In genomic region chr12:24822831-24823230, GRCm38 (mm10) we compare ENCODE assay signal across 27 mouse cellular contexts. TPM values are rescaled to one million over a fixed set of nuclear protein-coding genes. Genes with fewer than 3 reads are reported as not detected.
DNase-seq lines count a peak whose midpoint lies in the region; ATAC-seq and TF ChIP-seq lines count a peak whose summit lies in the region.
"Had no signal": no experiment of that assay in that cellular context is flagged by ENCODE, and none has a peak within 500 bp of the region (broad histone marks: within the 10 kb centered on the region; RNA-seq: fewer than 3 reads in every experiment).

No protein-coding gene starts in this region.

- ATAC-seq in heart, embryonic 12.5 days (ENCODE audit: insufficient number of reproducible peaks, low FRiP score) = 0 out of 2 replicates have a peak, but pooled peaks have one; percentile 39
- 0 out of 2 replicates have a peak, but pooled peaks have one; percentile 11 for ATAC-seq in megakaryocyte progenitor cell, adult 5-6 weeks (replicated peaks; ENCODE audit: poor library complexity)
- 0 out of 2 replicates have a peak, but pooled peaks have one; percentile 25 for ATAC-seq in stomach, embryonic 16.5 days (ENCODE audit: insufficient read depth, low FRiP score)
- ATAC-seq: forebrain, embryonic 13.5 days; hindbrain, postnatal 0 days had no signal

- TF ChIP-seq POLR2A in kidney, adult 2 months (IDR thresholded peaks at IDR 0.05; ENCODE audit: low read depth, low read length) = no peak
- TF ChIP-seq POLR2A in cerebellum, adult 2 months (IDR thresholded peaks at IDR 0.05; ENCODE audit: borderline replicate concordance, insufficient read depth, low read length) = no peak

- H3K27me3 ChIP-seq in heart, embryonic 12.5 days (replicated peaks) = no peaks in the 10 kb centered on the region
- no peaks in the 10 kb centered on the region for H3K27me3 ChIP-seq in stomach, embryonic 16.5 days (ENCODE audit: control insufficient read depth, insufficient read depth, low read length)
- no peaks in the 10 kb centered on the region for H3K27me3 ChIP-seq in kidney, adult 2 months (replicated peaks; ENCODE audit: control insufficient read depth, insufficient read depth, low read length)
- no peaks in the 10 kb centered on the region for H3K27me3 ChIP-seq in cerebellum, adult 2 months (ENCODE audit: control insufficient read depth, insufficient read depth, low read length)
- H3K27me3 ChIP-seq: embryonic facial prominence, embryonic 13.5 days; forebrain, embryonic 13.5 days; limb, embryonic 12.5 days; midbrain, embryonic 12.5 days; neural tube, embryonic 13.5 days had no signal

- no peak overlapping the region for H3K9ac ChIP-seq in heart, embryonic 12.5 days
- H3K9ac ChIP-seq in stomach, embryonic 16.5 days (ENCODE audit: low read length) = no peak overlapping the region
- H3K9ac ChIP-seq: embryonic facial prominence, embryonic 13.5 days; forebrain, embryonic 13.5 days; limb, embryonic 12.5 days; liver, embryonic 13.5 days; lung, embryonic 14.5 days; midbrain, embryonic 12.5 days; neural tube, embryonic 13.5 days had no signal

- H3K36me3 ChIP-seq in heart, embryonic 12.5 days = no peaks in the 10 kb centered on the region; the same call in 1 of the 2 replicates
- H3K36me3 ChIP-seq in stomach, embryonic 16.5 days (ENCODE audit: control insufficient read depth, insufficient read depth, low read length) = no peaks in the 10 kb centered on the region
- H3K36me3 ChIP-seq in kidney, adult 2 months (ENCODE audit: control insufficient read depth, insufficient read depth, low read length) = no peaks in the 10 kb centered on the region
- H3K36me3 ChIP-seq: embryonic facial prominence, embryonic 13.5 days; hindbrain, embryonic 10.5 days; liver, embryonic 13.5 days; neural tube, embryonic 13.5 days had no signal

- H3K9me3 ChIP-seq in heart, embryonic 12.5 days (replicated peaks) = no peaks in the 10 kb centered on the region
- no peaks in the 10 kb centered on the region for H3K9me3 ChIP-seq in stomach, embryonic 16.5 days (replicated peaks; ENCODE audit: control insufficient read depth, low read length)
- H3K9me3 ChIP-seq: embryonic facial prominence, embryonic 13.5 days; forebrain, embryonic 13.5 days; hindbrain, embryonic 10.5 days; limb, embryonic 12.5 days; liver, embryonic 13.5 days; midbrain, embryonic 12.5 days; neural tube, embryonic 13.5 days had no signal

- DNase-seq in heart, postnatal 25 days (ENCODE audit: low spot score) = no peak
- DNase-seq in urinary bladder, postnatal 14 days (ENCODE audit: low spot score) = peak; percentile 43
- DNase-seq in urinary bladder, postnatal 4 days (ENCODE audit: low spot score in 2 of 2) = no peak
- no peak for DNase-seq in kidney, adult 2 months
- DNase-seq in cerebellum, adult 2 months = no peak
- DNase-seq: adrenal gland, adult 2 months; cerebellum, adult 11-12 months; cerebellum, postnatal 25 days; embryo, embryonic 11 days; gastrocnemius, adult 2 months; kidney, adult 18-20 months; liver, embryonic 13.5 days; lung, embryonic 14.5 days; right cerebral cortex, adult 18-20 months; right cerebral cortex, postnatal 4 days had no signal

- H3K4me2 ChIP-seq in heart, embryonic 12.5 days = no peak overlapping the region
- H3K4me2 ChIP-seq in stomach, embryonic 16.5 days (ENCODE audit: low read depth, low read length) = no peak overlapping the region
- H3K4me2 ChIP-seq: embryonic facial prominence, embryonic 13.5 days; forebrain, embryonic 13.5 days; limb, embryonic 12.5 days; liver, embryonic 13.5 days; lung, embryonic 14.5 days; midbrain, embryonic 12.5 days; neural tube, embryonic 13.5 days had no signal

- intact Hi-C loops in heart, postnatal 25 days (cut with DNase I) = no loop called here

- H3K4me3 ChIP-seq in heart, embryonic 12.5 days = no peak overlapping the region
- H3K4me3 ChIP-seq in stomach, embryonic 16.5 days (replicated peaks; ENCODE audit: low read length) = no peak overlapping the region
- no peak overlapping the region for H3K4me3 ChIP-seq in kidney, adult 2 months (ENCODE audit: insufficient read depth, low read depth, low read length)
- H3K4me3 ChIP-seq in cerebellum, adult 2 months (replicated peaks; ENCODE audit: insufficient read depth, low read depth, low read length) = no peak overlapping the region
- H3K4me3 ChIP-seq: embryonic facial prominence, embryonic 13.5 days; forebrain, embryonic 13.5 days; gastrocnemius, adult 2 months; hindbrain, embryonic 10.5 days; limb, embryonic 12.5 days; liver, embryonic 13.5 days; midbrain, embryonic 12.5 days; neural tube, embryonic 13.5 days had no signal

- peaks cover 11% of the 10 kb centered on the region for H3K4me1 ChIP-seq in heart, embryonic 12.5 days (replicated peaks)
- peaks cover 3% of the 10 kb centered on the region; the same call in 1 of the 2 replicates for H3K4me1 ChIP-seq in stomach, embryonic 16.5 days (ENCODE audit: control insufficient read depth, insufficient read depth, low read length)
- no peaks in the 10 kb centered on the region for H3K4me1 ChIP-seq in kidney, adult 2 months (ENCODE audit: control insufficient read depth, insufficient read depth, low read length)
- H3K4me1 ChIP-seq in cerebellum, adult 2 months (ENCODE audit: control insufficient read depth, insufficient read depth, low read length) = no peaks in the 10 kb centered on the region
- H3K4me1 ChIP-seq: hindbrain, embryonic 10.5 days; limb, embryonic 12.5 days had no signal

- no peak overlapping the region for H3K27ac ChIP-seq in heart, embryonic 12.5 days (ENCODE audit: poor library complexity, severe bottlenecking)
- no peak overlapping the region for H3K27ac ChIP-seq in stomach, embryonic 16.5 days (ENCODE audit: low read length)
- H3K27ac ChIP-seq in kidney, adult 2 months (ENCODE audit: insufficient read depth, low read depth, low read length) = no peak overlapping the region
- H3K27ac ChIP-seq in cerebellum, adult 2 months (ENCODE audit: insufficient read depth, low read length) = no peak overlapping the region
- H3K27ac ChIP-seq: embryonic facial prominence, embryonic 13.5 days; forebrain, embryonic 13.5 days; gastrocnemius, adult 2 months; hindbrain, embryonic 10.5 days; hindbrain, postnatal 0 days; kidney, postnatal 0 days; limb, embryonic 12.5 days; liver, embryonic 13.5 days; macrophage; midbrain, embryonic 12.5 days; neural tube, embryonic 13.5 days had no signal

- TF ChIP-seq CTCF in kidney, adult 2 months (conservative IDR thresholded peaks at IDR 0.05; ENCODE audit: insufficient read depth, insufficient read length, low read depth, low read length) = no peak
- no peak for TF ChIP-seq CTCF in cerebellum, adult 2 months (IDR thresholded peaks at IDR 0.05; ENCODE audit: borderline replicate concordance, insufficient read depth, low read depth, low read length)

- 59% methylated on average over 2 of the region's 2 CpGs for WGBS in heart, embryonic 12.5 days
- WGBS in stomach, embryonic 16.5 days = 64% methylated on average over 2 of the region's 2 CpGs
- 84% methylated on average over 2 of the region's 2 CpGs for WGBS in kidney, adult 2 months
- 76% methylated on average over 2 of the region's 2 CpGs for WGBS in cerebellum, adult 2 months

RNA-seq across cellular contexts. Expression of gene Mboat2, which starts 7.8 kb away (rescaled TPM):
- polyA plus RNA-seq in heart, embryonic 12.5 days (2016; fragmentation: Nextera tagmentation; extraction: Ambion mirVana) = 35.8 and 37.1 TPM in 2 replicates
- total RNA-seq in heart, postnatal 25 days (2021) = 10 to 100 TPM; 10.5 to 16.2 TPM
- total RNA-seq in megakaryocyte progenitor cell, adult 5-6 weeks (2015) = 2.7 TPM in 2 replicates
- total RNA-seq in megakaryocyte progenitor cell, adult 5-6 weeks (2017) = 1.8 and 7.7 TPM in 2 replicates
- 47.3 and 51.8 TPM in 2 replicates for polyA plus RNA-seq in stomach, embryonic 16.5 days (2015; fragmentation: Nextera tagmentation; extraction: Ambion mirVana)
- 5.2 and 6.2 TPM in 2 replicates for polyA plus RNA-seq in kidney, adult 2 months (2012; rRNA removed)
- polyA plus RNA-seq in cerebellum, adult 2 months (2012; rRNA removed) = 21.7 and 24.0 TPM in 2 replicates
- polyA plus RNA-seq: macrophage had no signal
